Mouse (Mus musculus): Measurements from ENCODE around the gene Tdrd6.

DNA sequence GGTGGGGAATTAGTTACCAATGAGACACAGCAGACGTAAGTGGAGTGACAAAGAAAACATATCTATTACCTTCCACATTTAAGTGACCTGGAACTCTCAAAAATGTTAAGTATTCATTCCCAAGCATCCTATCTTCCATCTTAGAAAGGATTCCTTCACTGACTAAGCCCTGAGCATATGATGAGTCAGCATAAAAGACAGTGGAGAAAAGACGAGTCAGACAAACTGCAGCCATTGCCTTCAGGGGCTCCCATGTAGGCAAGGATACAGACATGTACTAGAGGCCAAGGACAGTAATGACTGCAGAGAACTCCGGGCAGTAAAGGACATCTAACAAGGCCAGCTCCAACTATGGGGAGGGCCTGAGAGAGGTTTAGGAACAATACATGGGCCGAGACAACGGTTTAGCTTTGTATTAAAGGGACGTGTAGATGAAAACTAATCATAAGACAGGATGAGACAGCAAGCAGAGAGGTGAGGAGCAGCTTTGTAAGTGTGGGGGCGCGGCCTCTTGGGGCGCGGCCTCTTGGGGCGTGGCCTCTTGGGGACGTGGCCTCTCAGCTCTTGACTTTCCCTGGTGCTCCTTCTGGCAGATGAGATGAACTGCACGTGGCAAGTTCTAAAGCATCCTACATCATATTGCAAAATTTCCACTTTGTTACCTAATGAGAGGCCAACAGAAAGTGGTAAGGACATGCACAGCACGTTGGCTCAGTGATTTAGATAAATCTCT is 21.4 kb upstream of the Tdrd6 start:
- TF ChIP-seq POLR2A (IDR thresholded peaks at IDR 0.05; ENCODE audit: low read depth, low read length) (no peak), CTCF (IDR thresholded peaks at IDR 0.05; ENCODE audit: extremely low read depth, insufficient read length, insufficient replicate concordance, low read depth, low read length) (no peak)
